ENCODE assay signal across 28 mouse cellular contexts in the genomic region with DNA sequence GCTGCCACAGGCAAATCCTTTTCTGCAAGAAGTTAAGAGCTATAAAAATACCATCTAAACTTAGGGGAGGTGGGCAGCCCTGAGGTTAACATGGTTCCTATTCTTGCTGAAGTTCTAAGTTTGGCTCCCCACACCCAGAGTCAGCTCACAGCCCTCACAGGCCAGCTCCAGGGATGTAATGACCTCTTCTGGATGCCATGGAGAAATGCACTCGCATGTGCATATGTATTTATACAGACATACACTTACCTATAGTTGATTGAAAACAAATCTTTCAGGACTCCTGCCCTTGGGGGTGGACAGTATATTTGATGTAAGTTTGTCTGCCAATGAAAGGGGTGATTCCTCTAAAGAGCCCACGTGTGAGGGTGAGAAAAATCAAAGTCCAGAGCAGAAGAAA.
DNase-seq lines count a peak whose midpoint lies in the region; ATAC-seq and TF ChIP-seq lines count a peak whose summit lies in the region.
"Had no signal": no experiment of that assay in that cellular context is flagged by ENCODE, and none has a peak within 500 bp of the region (broad histone marks: within the 10 kb centered on the region; RNA-seq: fewer than 3 reads in every experiment).

No protein-coding gene starts in this region.

- H3K4me1 ChIP-seq in heart, adult 2 months (ENCODE audit: control insufficient read depth, insufficient read depth, low read length), result no peaks in the 10 kb centered on the region
- H3K4me1 ChIP-seq in liver, adult 2 months (ENCODE audit: control insufficient read depth, insufficient read depth, low read length), result no peaks in the 10 kb centered on the region
- H3K4me1 ChIP-seq in liver, postnatal 0 days (ENCODE audit: insufficient read depth), result no peaks in the 10 kb centered on the region
- H3K4me1 ChIP-seq in intestine, embryonic 15.5 days (replicated peaks), result no peaks in the 10 kb centered on the region; the same call in 1 of the 2 replicates
- peaks cover 13% of the 10 kb centered on the region; the same call in 1 of the 2 replicates for H3K4me1 ChIP-seq in small intestine, adult 2 months (ENCODE audit: control insufficient read depth, insufficient read depth, insufficient read length, low read length)
- 0 out of 2 replicates have a peak, but pooled peaks cover 5% of the 10 kb centered on the region for H3K4me1 ChIP-seq in heart, embryonic 10.5 days
- H3K4me1 ChIP-seq: embryonic facial prominence, embryonic 12.5 days; embryonic facial prominence, embryonic 15.5 days; heart, embryonic 15.5 days had no signal

- no peak for TF ChIP-seq EP300 in heart, adult 2 months (IDR thresholded peaks at IDR 0.05; ENCODE audit: insufficient read depth, low read depth, low read length)
- no peak for TF ChIP-seq EP300 in liver, postnatal 0 days (IDR thresholded peaks at IDR 0.05; ENCODE audit: low read depth)

- H3K9ac ChIP-seq in heart, adult 2 months (ENCODE audit: low read depth, low read length), result no peak overlapping the region
- no peak overlapping the region for H3K9ac ChIP-seq in liver, adult 2 months (ENCODE audit: low read depth, low read length)
- no peak overlapping the region for H3K9ac ChIP-seq in liver, postnatal 0 days (replicated peaks)
- no peak overlapping the region for H3K9ac ChIP-seq in intestine, embryonic 15.5 days
- H3K9ac ChIP-seq: embryonic facial prominence, embryonic 12.5 days; embryonic facial prominence, embryonic 15.5 days; forebrain, postnatal 0 days; heart, embryonic 12.5 days; heart, embryonic 15.5 days; hindbrain, embryonic 14.5 days had no signal

- no peaks in the 10 kb centered on the region for H3K9me3 ChIP-seq in liver, postnatal 0 days (ENCODE audit: low read length)
- H3K9me3 ChIP-seq in intestine, embryonic 15.5 days, result no peaks in the 10 kb centered on the region
- H3K9me3 ChIP-seq in heart, embryonic 10.5 days, result no peaks in the 10 kb centered on the region
- H3K9me3 ChIP-seq: embryonic facial prominence, embryonic 12.5 days; embryonic facial prominence, embryonic 15.5 days; heart, embryonic 12.5 days; heart, embryonic 15.5 days had no signal

- ATAC-seq in liver, postnatal 0 days, result no peak
- ATAC-seq in intestine, embryonic 15.5 days, result peak; percentile 17; the same call in 1 of the 2 replicates
- ATAC-seq: forebrain, embryonic 14.5 days; forebrain, postnatal 0 days; hindbrain, postnatal 0 days had no signal

- no peak for TF ChIP-seq POLR2A in heart, adult 2 months (IDR thresholded peaks at IDR 0.05; ENCODE audit: insufficient read depth, low read depth, low read length)
- TF ChIP-seq POLR2A in liver, adult 2 months (IDR thresholded peaks at IDR 0.05; ENCODE audit: extremely low read depth, insufficient read depth, low read length), result no peak
- no peak for TF ChIP-seq POLR2A in small intestine, adult 2 months (IDR thresholded peaks at IDR 0.05; ENCODE audit: low read depth, low read length)

- WGBS in heart, adult 2 months, result 73% methylated on average over 2 of the region's 2 CpGs
- WGBS in liver, adult 2 months, result 58% methylated on average over 2 of the region's 2 CpGs
- WGBS in liver, postnatal 0 days (ENCODE audit: insufficient replicate concordance), result 63% methylated on average over 2 of the region's 2 CpGs
- 74% methylated on average over 2 of the region's 2 CpGs for WGBS in intestine, embryonic 15.5 days
- 71% methylated on average over 2 of the region's 2 CpGs for WGBS in small intestine, adult 2 months
- 63% methylated on average over 2 of the region's 2 CpGs for WGBS in heart, embryonic 10.5 days

- intact Hi-C loops in heart, adult 2 months (cut with DNase I), result no loop called here

- no peaks in the 10 kb centered on the region for H3K79me2 ChIP-seq in heart, adult 2 months (replicated peaks; ENCODE audit: control insufficient read depth, insufficient read depth, low read length)
- H3K79me2 ChIP-seq in liver, adult 2 months (ENCODE audit: control insufficient read depth, insufficient read depth, low read length), result no peaks in the 10 kb centered on the region

- TF ChIP-seq CTCF in heart, adult 2 months (IDR thresholded peaks at IDR 0.05), result no peak
- TF ChIP-seq CTCF in liver, adult 2 months (IDR thresholded peaks at IDR 0.05; ENCODE audit: low read depth, low read length), result 0 out of 2 replicates have a peak, but pooled peaks have one; percentile 8
- no peak for TF ChIP-seq CTCF in liver, postnatal 0 days (IDR thresholded peaks at IDR 0.05; ENCODE audit: low read depth)
- TF ChIP-seq CTCF in small intestine, adult 2 months (IDR thresholded peaks at IDR 0.05; ENCODE audit: extremely low read depth, insufficient read length, insufficient replicate concordance, low read depth, low read length), result peak; percentile 35; the same call in 1 of the 2 replicates

- no peak overlapping the region for H3K4me3 ChIP-seq in heart, adult 2 months
- H3K4me3 ChIP-seq in liver, adult 2 months (ENCODE audit: insufficient read depth, low read depth, low read length), result no peak overlapping the region
- H3K4me3 ChIP-seq in liver, postnatal 0 days (ENCODE audit: low read depth, low read length), result no peak overlapping the region
- no peak overlapping the region for H3K4me3 ChIP-seq in intestine, embryonic 15.5 days (replicated peaks)
- H3K4me3 ChIP-seq in small intestine, adult 2 months (ENCODE audit: low read depth, low read length), result no peak overlapping the region
- H3K4me3 ChIP-seq in heart, embryonic 10.5 days, result no peak overlapping the region
- H3K4me3 ChIP-seq: embryonic facial prominence, embryonic 12.5 days; embryonic facial prominence, embryonic 15.5 days; gastrocnemius, adult 2 months; heart, embryonic 12.5 days; heart, embryonic 15.5 days had no signal

- no peak overlapping the region for H3K27ac ChIP-seq in heart, adult 2 months
- no peak overlapping the region for H3K27ac ChIP-seq in liver, adult 2 months (replicated peaks; ENCODE audit: insufficient read depth, low read depth, low read length)
- H3K27ac ChIP-seq in liver, postnatal 0 days (ENCODE audit: low read depth), result no peak overlapping the region
- H3K27ac ChIP-seq in intestine, embryonic 15.5 days, result no peak overlapping the region
- H3K27ac ChIP-seq in small intestine, adult 2 months (ENCODE audit: insufficient read depth, low read depth, low read length), result no peak overlapping the region
- H3K27ac ChIP-seq in heart, embryonic 10.5 days, result no peak overlapping the region
- H3K27ac ChIP-seq: embryonic facial prominence, embryonic 12.5 days; embryonic facial prominence, embryonic 15.5 days; gastrocnemius, adult 2 months; heart, embryonic 15.5 days; hindbrain, embryonic 14.5 days; hindbrain, postnatal 0 days had no signal

- no peaks in the 10 kb centered on the region for H3K27me3 ChIP-seq in heart, adult 2 months (ENCODE audit: control insufficient read depth, insufficient read depth, low read length)
- H3K27me3 ChIP-seq in liver, adult 2 months (ENCODE audit: control insufficient read depth, insufficient read depth, low read length), result no peaks in the 10 kb centered on the region
- H3K27me3 ChIP-seq in liver, postnatal 0 days (ENCODE audit: insufficient read depth, low read length), result no peaks in the 10 kb centered on the region
- no peaks in the 10 kb centered on the region for H3K27me3 ChIP-seq in intestine, embryonic 15.5 days (replicated peaks)
- no peaks in the 10 kb centered on the region for H3K27me3 ChIP-seq in small intestine, adult 2 months (ENCODE audit: control insufficient read depth, insufficient read depth, low read length)
- H3K27me3 ChIP-seq in heart, embryonic 10.5 days (ENCODE audit: insufficient read depth, poor library complexity, severe bottlenecking), result no peaks in the 10 kb centered on the region
- H3K27me3 ChIP-seq: embryonic facial prominence, embryonic 12.5 days; embryonic facial prominence, embryonic 15.5 days; heart, embryonic 12.5 days; heart, embryonic 15.5 days had no signal

- no peaks in the 10 kb centered on the region for H3K36me3 ChIP-seq in heart, adult 2 months (ENCODE audit: control insufficient read depth, insufficient read depth, low read length)
- no peaks in the 10 kb centered on the region for H3K36me3 ChIP-seq in liver, adult 2 months (ENCODE audit: control insufficient read depth, insufficient read depth, low read length)
- no peaks in the 10 kb centered on the region for H3K36me3 ChIP-seq in liver, postnatal 0 days (replicated peaks; ENCODE audit: insufficient read depth, low read length)
- H3K36me3 ChIP-seq in intestine, embryonic 15.5 days, result no peaks in the 10 kb centered on the region
- no peaks in the 10 kb centered on the region for H3K36me3 ChIP-seq in small intestine, adult 2 months (ENCODE audit: control insufficient read depth, insufficient read depth, low read length)
- no peaks in the 10 kb centered on the region for H3K36me3 ChIP-seq in heart, embryonic 10.5 days
- H3K36me3 ChIP-seq: embryonic facial prominence, embryonic 12.5 days; embryonic facial prominence, embryonic 15.5 days; G1E; heart, embryonic 12.5 days; heart, embryonic 15.5 days had no signal

- H3K4me2 ChIP-seq in liver, postnatal 0 days (ENCODE audit: low read depth, low read length), result no peak overlapping the region
- H3K4me2 ChIP-seq in intestine, embryonic 15.5 days (replicated peaks), result no peak overlapping the region
- H3K4me2 ChIP-seq: embryonic facial prominence, embryonic 12.5 days; embryonic facial prominence, embryonic 15.5 days; heart, embryonic 12.5 days; heart, embryonic 15.5 days; hindbrain, embryonic 14.5 days had no signal

- peak; percentile 55 for DNase-seq in heart, adult 11 months
- no peak for DNase-seq in heart, adult 2 months
- no peak for DNase-seq in liver, adult 2 months (ENCODE audit: extremely low read depth, low read depth, low spot score)
- DNase-seq in liver, postnatal 0 days, result no peak
- DNase-seq in heart, embryonic 10.5 days (ENCODE audit: low spot score), result no peak
- no peak for DNase-seq in heart, postnatal 4 days
- DNase-seq: adrenal gland, adult 2 months; adrenal gland, postnatal 14 days; cerebellum, adult 11 months; cerebellum, adult 2 months; cerebellum, adult 9-11 months; cerebellum, postnatal 25 days; forebrain, postnatal 0 days; gastrocnemius, adult 2 months; gastrocnemius, postnatal 14 days; heart, adult 18-20 months; heart, postnatal 10 days; heart, postnatal 36 days had no signal

Comparison
In these comparisons a context has a peak if more than half of its experiments do, and no peak if none do; other contexts are left out.
1. CTCF ChIP-seq: peak in liver, adult 2 months (single experiment) and small intestine, adult 2 months (single experiment); none in heart, adult 2 months (single experiment) and liver, postnatal 0 days (single experiment).